Mouse (Mus musculus) ES-CJ7 (cell line): ENCODE results near the gene Larp4.

Experiments used
- DNase-seq: peaks from one replicate; pipeline ENCODE4 v3.0.0; 2011; ENCODE audit warnings: low read depth, low spot score

Gene Larp4

DNA sequence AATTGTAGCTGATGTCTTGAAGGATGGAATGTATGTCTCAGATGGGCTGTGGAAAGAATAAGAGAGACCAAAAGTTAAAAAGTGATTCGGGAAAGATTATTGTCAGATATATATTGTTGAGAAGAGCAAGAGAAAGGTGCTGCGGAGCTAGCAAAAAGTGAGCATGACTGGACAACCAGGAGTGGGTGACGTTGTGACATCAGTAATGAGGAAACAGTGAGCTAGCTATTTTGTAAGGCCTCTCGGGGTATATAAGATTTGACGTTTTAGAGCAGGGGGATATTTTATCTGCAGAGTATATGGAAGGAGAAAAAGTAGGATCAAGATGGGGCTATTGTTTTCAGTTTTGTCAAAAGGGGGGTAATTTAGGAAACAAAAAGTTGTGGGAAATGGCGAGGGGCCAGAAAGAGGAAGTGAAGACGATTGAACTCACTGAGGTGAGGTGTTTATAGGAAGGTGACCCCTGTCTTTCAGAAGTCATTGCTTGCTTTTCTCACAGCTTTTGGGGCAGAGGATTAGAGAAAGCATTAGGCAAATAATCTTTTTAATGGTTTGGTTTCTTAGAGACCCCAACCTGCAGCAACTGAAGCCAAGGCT is 34.9 kb downstream of the Larp4 start:
- no peak for DNase-seq

DNA sequence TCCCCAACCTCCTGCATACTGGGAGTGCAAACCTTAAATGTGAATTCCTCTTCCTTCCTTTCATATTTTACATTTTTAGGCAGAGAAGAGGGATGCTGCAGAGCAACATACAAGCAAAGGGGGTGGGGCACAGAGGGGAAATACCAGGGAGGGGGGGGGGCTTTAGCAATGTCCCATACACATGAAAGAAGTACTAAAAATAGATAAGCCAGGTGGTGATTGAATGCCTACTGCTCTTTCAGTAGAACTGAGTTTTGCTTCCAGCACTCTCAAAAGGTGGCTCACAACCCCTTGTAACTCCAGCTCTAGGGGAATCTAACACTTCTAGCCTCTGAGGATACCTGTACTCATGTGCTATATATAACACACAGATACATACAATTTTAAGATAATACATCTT is 36.3 kb downstream of the Larp4 start:
- no peak for DNase-seq

DNA sequence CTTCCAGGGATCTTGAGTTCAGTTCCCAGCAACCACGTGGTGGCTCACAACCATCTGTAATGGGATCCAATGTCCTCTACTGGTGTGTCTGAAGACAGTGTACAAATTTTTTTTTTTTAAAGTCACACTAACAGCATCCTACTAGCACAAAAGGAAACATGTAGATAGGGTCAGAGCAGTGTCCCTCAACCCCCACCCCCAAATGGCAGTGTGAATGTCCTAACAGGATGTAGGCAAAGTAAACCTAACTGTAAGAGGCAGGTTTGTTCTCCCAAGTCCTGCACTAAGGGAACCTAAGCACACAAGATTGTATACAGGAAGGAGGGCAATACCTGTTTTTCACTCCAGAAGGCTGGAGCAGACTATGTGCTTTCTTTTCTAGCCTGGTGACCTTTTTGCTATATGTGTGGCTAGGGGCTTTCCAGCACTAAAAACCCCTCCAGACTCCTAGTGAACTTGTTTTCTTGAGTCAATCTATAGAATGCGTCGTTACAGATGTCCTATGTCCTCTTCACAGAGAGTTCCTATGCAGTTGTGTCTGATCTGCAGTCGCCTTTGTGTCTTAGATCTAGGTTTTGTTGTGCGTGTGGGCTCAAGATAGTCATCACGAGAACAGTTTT is 48.5 kb downstream of the Larp4 start:
- DNase-seq, result no peak

DNA sequence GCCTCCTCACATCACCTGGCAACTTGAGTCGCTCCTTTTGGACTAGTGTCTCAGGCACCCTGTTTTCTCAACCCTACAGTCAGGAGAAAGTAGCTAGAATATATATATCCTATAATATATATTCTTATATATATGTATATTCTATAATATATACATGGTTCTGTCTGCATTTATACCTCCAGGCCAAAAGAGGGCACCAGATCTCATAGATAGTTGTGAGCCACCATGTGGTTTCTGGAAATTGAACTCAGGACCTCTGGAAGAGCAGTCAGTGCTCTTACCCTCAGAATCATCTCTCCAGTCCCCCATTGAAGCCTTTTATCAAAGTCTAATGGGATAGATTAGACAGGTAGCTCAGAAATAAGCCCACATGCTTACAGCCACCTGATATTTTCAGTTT is 51.3 kb downstream of the Larp4 start:
- DNase-seq, result peak; percentile 23

DNA sequence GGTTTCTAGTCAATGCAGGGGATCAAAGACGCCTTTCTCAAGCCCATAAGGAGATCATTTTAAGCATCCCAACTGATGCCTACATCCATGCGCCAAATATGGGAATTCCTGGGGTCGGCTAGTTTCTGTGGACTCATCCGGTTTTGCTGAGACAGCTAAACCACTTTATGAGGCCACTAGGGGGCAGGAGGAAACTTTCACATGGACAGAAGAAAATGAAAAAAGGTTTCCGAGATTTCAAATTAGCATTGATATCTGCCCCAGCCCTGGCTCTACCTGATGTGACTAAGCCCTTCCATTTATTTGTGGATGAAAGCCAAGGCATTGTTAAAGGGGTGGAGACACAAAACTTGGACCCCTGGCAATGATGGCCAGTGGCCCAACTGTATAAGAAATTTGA is 53.1 kb downstream of the Larp4 start:
- peak; percentile 64 for DNase-seq

DNA sequence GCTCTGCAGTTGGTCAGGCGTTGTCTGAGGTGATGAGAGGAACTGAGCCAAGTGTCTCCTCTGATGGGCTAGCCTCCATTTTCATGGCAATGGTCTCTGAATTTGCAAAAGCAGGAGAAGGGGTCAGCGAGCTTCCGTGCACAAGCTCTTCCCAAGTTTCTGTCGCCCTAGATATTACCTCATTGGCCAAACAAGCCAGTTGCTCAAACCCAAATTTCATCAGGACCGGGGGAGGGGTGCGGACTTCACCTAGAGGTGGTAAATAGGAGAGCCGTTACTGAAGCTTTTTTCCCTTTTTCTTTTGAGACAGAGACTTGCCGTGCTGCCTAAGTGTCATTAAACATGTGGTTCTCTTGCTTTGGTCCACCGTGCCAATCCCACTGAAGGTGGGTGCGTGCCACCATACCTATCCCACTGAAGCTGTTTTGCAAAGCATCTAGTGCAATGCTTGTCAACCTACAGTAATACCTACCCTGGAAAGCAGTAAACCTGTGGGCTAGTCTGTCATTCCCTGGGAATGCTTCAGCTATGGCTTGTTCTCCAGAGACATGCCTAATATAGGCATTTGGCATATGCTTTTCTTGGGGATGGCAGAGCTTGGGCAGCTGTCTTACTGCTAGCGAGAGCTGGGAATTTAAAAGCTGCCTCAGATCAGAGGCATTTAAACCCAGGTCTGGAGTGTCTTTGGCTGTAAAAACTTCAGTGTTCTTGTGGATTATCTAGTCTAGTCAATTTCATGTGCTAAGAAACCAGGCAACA is 55.4 kb downstream of the Larp4 start:
- DNase-seq, result no peak

DNA sequence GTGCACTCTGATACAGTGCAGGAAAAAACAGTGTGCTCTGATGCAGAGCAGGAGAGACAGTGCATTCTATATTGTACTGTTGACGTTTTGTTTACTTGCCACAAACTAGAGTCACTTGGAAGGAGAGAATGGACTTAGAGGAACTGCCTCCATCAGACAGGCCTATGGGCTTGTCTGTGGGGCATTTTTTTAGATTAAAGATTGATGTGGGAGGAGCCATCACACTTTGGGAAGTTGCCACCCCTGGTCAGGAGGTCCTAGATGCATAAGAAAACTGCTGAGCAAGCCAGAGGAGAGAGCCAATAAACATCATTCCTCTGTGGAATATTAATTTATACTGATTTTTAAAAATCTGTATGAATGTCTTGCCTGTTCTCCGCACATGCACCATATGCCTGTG is 58.3 kb downstream of the Larp4 start:
- no peak for DNase-seq

DNA sequence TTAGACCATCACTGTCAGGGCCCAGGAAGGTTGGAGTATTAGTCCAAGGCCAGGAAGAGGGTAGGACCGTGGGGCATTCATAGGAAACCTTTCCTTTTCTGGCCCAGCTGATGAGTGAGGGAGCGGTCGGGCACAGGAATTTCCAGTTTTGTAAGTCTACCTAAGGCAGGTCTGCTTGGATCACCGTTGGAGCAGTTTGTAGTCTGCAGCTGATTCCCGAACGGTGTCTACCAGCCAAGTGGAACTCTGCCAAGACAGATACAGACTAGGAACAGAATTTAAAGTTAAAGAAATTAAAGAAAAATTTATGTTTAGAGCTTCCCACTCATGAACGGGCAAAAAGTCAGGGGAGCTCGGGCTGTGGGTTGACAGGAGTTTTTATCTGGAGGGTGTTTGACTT is 59.6 kb downstream of the Larp4 start:
- DNase-seq, result no peak

DNA sequence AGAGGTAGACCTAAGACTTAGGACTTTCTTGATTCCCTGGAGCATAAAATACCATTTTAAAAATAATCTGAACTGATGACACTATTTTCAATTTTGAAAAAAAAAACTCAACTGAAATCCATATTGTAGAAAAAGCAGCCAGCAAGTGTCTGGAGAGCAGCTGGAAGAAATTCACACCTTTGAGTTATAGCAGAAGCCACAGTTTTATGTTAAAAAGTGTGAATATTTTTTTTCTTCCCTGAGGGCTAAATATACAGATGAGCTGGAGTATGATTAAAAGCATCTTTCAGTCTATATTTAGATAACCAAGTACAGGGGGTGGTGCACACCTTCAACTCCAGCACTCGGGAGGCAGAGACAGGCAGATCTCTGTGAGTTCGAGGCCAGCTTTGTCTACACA is 60.0 kb downstream of the Larp4 start:
- DNase-seq, result no peak

DNA sequence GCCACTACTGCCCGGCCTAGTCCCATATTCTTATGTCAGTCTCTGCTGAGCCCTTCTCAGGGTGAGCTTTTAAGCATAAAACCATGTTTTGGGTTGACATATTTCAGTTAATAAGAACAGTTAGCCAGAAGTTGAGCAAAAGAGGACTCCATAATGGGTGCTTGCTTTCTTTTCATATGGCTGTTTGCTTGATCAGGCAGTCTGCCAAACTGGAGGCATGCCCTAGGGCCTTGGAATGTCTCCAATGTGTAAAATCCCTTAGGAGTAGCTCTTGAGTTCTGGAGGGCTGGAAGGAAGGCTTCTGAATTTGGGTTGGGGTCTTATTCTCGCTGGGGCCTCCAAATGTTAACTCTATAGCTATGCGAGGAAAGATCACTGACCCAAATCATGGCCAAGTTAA is 62.7 kb downstream of the Larp4 start:
- no peak for DNase-seq

DNA sequence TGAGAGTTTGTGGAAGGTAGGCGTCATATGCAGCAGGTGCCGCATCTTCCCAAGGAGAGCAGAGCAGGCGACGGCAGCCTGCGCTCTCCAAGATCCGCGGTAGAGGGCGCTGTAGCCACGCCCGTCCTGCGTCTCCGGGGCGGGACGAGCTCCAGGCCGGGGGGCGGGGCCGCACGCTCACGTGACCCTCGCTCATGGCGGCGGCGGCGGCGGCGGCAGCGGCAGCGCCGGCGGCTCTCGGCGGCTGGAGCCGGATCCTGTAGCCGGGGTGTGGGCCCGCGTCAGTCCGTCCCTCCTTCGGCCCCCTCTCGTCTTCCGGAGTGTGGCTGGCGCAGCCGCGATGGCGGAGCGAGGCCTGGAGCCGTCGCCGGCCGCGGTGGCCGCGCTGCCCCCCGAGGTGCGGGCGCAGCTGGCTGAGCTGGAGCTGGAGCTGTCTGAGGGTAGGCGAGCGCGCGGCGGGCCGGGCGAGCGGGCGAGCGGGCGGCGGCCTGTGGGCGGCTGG is 68.7 kb downstream of the Larp4 start, which contains the start of gene Dip2b:
Dip2b (plus strand) TSS at position 195 of the 502 bp plus-strand sequence.
- DNase-seq, result peak; percentile 93

DNA sequence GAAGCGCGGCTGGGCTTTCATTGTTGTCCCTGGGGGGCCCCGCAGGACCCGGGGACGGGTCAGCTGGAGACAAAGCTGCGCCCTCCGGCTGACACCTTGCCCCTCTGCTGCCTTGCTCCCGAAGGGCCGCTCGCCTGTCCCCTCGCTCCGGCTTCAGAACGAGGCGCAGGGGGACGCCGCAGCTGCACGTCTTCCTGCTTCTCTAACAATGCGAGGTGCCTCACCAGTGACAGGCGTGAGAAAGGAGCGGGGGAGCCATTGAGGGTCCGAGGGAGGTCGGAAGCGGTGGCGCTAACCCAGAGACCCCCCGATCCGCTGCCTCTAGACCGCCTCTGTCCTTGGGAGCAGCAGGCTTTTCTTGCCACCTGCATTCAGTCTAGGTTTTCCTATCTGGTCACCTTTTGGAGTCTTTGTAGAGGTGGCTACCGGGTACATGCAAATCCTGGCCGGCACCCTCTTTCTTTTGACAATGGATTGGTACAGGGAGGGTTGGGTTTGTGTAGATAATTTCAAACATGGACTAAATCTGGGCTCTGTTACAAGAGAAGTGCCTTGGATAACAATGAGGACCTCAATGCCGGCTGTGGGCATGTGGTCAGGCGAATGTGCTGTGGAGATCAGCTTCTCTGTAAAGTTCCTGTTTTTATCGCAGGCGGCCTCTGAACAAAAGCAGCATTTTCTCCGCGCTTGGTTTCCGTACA is 69.3 kb downstream of the Larp4 start:
- DNase-seq, result peak; percentile 51

DNA sequence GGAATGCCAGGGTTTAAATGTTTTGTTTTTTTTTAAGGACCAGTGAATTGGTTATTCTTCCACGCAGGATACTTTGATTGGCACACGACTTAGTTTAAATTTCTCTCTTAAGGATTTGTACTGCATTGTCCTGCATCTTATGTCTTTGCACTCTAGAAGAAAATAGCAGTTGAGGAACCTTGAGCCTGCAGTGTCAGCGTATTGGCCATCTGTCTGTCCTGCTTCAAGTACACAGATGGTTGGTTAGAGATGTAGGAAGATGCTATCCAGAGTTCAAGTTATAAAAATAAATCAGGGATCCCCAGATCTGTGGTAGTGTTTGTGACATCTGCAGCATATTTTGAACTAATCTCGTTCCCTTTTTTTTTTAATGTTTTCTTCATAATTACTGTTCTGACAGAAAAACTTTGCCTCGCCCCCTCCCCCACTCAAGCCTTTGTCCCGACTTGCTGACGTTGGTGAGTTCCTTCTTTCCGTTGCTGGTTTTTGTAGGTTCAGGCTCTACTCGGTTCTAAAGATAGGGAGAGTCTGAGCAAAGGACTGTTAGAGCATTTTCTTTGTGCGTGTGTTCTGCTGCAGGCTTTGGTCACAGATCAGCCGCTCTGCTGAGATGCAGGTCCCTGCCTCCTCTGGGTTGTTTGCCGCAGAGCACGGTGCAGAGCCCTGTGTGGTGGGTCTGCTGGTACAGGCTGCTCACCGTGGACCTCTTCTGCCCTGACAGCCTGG is 70.8 kb downstream of the Larp4 start:
- no peak for DNase-seq

DNA sequence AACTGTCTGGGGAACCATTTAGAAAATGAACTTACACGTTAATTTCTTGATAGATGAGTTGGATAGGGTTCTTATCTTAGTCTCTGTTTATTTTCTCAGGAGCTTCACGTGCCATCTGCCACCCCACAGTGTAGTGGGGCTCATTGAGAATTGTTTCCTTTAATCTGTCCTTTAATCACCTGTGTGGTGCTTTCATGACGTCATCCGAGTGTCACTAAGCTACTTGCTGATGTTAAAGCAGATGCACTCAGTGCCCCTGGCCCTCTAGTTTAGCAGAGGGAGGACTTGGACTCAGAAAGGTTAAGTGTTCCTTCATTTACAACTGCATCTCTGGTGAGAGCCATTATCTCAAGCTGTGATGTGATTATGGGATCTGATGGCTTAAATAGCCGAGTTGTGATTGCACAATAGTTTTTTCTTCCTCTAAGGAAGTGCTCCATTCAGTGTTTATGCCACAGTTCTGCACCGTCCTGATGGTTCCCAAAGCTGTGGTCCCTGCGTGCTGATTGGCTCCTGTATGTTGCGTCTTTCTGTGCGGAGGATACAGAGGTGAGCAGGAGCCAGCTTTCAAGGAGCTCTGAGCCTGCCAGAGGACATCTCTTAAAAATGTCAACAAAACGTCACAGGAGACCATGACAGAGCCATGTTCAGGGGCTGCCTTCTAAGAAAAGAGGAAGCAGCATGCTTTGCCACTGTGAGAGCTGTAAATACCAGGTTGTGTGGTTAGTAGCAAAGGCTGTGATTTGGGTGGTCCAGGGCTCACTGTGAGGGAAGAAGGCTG is 71.6 kb downstream of the Larp4 start:
- DNase-seq, result peak; percentile 88

DNA sequence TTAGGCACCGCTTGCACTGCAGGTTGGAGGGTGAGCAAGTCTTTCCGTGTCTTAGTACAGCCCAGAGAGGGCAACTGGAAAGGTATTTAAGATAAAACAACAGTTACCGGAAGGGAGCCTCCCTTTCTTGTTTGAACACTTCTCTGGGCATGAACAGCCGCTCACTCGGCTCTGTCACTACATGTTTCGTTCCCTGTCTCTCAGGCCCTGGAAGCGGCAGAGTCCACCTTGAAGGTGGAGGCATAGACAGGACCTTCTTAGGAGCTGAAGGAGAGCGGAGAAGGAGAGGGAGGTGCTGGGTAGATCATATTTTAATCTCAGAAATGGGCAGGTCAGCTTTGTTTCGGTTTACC is 72.2 kb downstream of the Larp4 start:
- DNase-seq, result no peak

DNA sequence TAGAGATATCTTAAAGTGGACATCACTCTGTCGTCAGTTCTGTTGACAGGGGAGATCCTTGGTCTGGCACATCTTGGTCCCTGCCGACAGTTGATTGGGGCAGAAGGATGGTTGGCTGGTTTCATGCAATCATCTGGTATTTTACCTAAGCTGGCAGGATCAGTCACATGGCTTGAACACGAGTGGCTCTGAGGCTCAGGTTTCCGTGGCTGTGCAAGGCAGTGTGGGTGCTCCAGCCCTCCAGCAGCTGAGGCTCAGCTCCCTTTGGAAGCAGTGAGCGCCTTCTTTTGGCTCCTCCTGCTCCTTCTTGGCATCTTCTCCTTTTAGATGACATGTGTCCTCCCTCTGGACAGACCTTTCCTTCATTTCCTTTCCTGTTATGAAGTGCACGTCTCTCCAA is 75.7 kb downstream of the Larp4 start:
- no peak for DNase-seq

DNA sequence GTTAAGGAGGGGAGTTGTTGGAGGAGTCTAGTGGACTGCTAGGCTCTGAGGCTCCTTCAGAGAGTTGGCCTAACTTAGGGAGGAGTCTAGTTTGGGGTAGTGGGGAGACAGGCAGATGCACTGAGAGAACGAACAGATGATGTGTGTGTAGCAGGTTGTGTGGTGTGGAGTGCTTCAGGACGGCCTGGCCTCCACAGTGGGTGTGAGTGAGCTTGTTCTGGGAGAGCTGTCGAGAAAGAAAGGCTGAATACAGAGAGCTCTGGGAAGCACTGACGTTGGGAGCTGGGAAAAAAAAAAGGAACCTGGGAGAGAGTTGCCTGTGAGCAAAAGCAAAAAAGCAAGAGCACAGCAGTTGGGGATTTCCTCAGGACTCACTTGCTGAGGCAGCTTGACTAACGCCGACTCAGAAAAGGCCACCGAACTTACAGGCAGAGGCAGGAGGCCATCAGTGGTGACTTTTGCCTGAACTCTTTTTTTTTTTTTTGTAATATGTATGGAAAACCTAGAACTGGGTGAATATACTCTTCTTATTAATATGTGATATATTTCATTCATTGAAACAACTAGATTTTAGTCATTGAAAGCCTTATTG is 79.7 kb downstream of the Larp4 start:
- DNase-seq, result no peak

DNA sequence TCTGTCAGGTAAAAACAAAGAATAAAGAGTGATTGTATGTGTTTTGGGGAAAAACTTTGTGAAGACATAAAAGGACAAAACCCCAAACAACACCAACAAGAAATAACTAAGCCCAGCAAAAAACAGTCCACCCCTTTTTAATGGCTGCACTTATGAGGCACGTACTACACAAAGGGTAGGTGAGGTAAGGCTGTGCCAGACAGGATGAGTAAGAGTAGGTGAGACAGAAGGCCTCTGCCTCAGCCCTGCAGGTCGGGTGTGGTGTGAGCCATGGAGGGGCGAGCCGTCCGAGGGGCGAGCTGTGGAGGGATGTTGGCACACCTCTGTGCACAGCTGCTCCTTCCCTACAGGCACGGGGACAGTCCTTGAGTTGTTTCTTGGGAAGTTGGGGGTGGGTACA is 81.1 kb downstream of the Larp4 start:
- no peak for DNase-seq

DNA sequence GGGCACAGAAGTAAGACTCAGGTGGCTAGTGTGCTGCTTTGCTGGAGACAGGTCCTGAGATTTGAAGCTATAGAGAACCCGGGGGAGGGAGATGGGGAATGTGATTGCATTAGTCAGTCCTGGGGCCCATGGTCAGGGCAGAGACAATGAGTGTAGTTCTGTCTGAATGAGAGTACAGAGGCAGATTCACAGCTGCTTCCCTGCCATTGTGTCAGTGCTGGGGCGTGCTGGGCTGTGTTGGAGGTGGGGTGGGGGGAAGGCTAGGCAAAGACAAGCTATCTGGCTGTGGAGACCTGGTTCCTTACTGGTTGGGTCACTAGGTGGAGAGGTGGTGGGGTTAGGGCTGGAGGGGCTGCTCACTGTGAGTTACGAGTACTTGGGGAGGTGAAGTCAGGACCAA is 82.9 kb downstream of the Larp4 start:
- DNase-seq, result no peak

DNA sequence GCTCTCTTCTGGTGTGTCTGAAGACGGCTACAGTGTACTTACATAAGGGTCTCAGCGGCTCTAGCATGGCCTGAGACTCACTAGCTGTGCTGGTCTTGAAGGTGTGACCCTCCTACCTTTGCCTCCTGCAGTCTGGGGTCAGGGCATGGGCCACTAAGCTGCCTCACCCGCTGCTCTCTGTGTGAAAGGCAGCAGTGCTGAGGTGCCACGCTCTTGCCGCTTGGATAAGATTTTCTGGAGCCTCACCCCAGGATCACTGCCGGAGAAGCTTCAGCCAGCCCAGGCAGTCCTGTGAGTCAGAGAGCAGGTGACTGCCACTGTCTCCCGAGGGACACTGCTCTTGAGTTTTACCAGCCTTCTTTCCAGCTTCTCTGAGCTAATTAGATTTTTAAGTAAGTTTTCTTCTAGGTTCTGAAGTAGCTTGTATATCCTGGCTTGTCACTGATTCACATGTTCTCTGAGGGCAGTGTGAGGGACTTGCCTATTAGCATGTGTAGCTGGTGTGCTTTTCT is 86.6 kb downstream of the Larp4 start:
- no peak for DNase-seq
